Mouse (Mus musculus) urinary bladder, adult 18-20 months (tissue): ENCODE results near the gene Kdf1.
"Not testable (repeated sequence)": the region's sequence is repeated elsewhere in the genome, so short reads cannot be mapped to it uniquely, and the experiment has no call there.

Experiments used
- DNase-seq, 2 experiments: peaks; one replicate each; pipeline ENCODE4 v3.0.0; 2022; ENCODE audit warnings: low spot score in 2 of 2, mixed read lengths in 2 of 2

Gene Kdf1

DNA sequence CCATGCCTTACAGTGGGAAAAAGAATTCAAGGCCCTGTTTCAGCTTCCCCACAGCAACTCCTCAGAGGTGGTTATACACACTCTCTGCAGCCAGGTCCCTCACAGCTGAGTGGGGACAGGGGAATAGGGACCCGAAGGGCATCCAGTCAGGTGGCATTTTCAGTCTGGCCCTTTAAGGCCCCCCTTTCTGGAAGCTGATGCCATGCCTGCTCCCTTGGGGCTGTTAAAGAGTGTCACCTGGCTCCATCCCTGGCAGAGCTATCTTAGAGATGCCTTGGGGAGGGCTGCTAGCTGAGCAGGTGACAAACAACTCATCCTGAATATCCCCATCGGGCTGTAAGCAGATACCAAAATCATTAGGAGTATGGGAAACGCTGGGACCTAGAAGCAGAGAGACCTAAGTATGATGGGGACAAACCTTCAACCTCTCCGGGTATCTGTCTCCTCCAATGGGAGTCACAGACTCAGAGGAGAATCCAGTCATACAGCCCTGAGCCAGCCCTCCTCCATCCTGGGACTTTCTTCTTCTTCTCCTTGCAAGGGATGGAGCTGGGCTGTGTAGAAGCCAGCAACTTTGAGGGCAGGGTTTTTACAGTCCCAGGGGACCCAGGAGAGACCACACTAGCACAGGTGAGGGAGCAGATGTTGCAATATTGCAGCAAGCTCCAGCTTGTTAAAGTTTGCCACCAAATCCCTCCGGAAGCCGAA, 21.9 kb upstream of the Kdf1 start:
- no peak for DNase-seq

DNA sequence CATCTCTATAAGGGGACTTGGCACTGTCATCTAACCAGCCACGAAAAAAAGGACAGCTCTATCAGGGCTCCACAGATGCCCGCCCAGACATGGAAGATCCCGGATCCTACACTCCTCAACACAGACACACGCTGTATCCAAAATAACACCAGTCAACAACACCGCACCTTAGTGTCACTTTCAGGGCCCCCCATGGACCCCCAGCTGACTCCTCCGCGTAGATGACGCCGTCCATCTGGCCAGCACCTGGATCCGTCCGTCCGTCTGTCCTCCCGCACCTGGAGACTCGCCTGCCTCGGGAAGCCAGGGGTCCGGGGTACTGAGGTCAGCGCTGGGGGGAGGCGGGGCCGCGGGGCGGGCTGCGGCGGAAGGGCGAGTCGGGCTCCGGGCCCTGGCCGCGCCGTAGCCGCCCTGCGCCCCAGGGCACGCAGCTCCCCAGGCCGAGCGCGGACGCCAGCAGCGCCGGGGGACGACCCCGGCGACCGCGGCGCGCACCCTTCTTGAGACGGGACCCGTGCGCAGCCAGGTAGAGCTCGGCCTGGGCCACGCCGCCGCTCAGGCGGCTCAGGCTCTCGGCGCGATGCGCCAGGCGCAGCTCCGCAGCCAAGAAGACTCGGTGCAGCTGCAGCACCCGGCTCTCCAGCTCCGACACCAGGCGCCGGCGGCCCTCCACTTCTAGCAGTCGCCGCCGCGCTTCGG, 21.2 kb upstream of the Kdf1 start:
- DNase-seq = no peak

DNA sequence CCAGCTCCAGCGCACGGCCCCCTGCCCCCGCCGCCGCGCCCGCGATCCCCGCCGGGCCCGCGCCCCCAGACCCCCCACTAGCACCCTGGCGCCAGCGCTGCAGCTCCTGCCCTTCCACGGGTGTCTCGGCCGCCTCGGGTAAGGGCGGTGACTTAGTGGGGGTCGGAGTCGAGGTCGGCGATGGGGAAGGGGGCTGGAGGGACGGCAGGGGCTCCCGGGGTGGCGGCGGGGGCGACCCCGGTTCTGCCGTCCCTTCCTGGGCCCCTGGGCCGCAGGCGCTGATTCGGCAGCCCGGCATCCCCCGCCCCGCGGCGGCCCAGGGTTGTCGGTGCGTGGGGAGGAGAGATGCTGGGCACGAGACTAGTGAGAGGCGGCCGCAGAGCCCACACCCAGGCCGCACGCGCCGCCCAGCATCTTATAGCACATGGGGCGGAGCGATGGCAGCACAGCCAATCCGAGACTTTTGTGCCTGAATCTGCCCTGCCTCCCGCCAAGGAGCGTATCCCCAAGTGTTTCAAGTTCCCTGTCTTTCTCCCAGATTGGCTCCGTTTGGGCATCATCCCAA, 20.5 kb upstream of the Kdf1 start, which contains the start of gene Trnp1:
Gene Trnp1 (minus strand): TSS at position 391 of the 565 bp plus-strand sequence.
- DNase-seq = peak; percentile 68 to 77

DNA sequence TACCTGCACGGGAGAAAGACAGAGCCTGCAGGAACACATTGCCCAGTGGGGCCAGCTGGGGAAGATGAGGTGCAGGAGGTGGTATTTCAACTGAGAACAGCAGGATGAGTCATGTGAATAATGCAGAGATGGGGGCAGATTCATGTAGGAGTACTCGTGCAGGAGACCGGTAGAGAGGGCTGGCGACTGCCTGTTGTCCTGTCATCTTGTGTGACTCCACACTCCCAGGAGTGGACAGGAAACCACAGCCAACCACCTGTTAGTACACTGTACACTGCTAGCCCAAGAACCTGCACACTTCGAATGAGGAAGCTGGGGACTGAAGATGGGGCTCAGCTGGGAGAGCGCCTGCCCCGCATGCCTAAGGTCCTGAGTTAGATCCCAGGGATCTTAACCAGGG, 17.2 kb upstream of the Kdf1 start:
- no peak for DNase-seq

DNA sequence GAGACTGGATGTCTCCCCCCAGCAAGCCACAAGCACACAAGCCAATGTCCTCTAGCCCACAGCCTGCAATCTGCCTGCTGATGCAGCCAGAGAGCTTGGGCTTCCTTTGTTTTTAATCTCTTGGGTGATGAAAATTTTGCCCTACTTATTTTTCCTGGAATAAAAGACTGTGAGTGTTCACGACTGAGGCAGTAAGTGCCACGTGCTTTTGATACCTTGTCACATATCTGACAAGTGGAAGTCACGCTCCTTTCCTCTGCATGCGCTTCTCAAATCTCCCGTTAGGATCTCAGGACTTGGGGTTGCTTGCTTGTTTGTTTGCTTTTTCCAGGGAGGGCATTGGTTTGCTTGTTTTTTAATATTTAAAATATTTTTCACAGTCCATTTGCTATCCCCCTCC, 14.5 kb upstream of the Kdf1 start:
- no peak for DNase-seq

DNA sequence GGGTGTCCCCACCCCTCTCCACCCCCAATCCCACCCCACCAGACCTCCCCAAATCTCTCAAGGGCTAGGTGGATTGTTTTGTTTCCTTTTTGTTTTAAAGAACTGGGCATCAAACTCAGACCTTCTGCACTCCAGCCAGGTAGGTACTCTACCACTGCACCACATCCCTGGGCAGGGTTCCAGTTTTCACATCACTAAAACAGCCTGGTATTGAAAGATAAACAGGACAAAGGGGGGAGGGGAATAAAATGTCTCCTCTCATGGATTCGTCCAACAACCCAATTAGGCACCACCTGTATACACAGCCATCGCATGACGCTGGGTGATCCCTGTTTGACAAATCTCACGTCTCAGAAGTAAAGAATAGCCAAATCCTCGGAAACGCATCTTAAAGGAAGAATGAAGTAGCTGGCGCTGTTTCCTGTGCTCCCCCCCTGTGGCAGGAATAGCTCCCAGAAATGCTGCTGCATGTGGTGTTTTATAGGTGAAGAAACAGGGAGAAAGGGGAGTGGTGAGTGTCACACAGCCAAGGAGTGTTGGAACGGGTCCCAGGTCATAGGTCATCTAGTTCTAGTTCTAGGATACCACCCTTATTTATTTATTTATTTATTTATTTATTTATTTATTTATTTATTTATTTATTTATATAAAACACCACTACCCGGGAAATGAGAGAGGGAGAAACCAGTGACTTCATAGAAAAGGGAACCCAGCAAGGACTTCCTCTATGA, 13.8 kb upstream of the Kdf1 start:
- DNase-seq = no peak

DNA sequence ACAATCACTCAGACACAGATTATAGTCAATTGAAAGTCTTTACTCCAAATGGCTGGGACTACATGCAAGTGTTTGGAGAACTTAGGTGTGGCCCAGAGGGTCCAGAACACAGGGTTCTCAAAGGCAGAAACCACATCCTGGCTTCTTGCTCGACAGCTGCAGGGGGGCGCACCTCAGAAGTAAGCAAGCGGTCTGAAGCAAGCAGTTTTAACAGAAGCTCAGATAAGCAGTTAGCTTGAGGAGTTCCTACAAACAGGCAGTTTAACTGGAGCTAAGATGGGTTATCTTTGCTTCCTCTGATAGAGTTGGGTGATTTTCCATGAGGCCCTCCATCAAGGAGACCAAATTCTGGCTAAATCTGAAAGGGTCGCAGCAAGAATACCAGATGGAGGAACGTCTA, 12.2 kb upstream of the Kdf1 start:
- no peak for DNase-seq

DNA sequence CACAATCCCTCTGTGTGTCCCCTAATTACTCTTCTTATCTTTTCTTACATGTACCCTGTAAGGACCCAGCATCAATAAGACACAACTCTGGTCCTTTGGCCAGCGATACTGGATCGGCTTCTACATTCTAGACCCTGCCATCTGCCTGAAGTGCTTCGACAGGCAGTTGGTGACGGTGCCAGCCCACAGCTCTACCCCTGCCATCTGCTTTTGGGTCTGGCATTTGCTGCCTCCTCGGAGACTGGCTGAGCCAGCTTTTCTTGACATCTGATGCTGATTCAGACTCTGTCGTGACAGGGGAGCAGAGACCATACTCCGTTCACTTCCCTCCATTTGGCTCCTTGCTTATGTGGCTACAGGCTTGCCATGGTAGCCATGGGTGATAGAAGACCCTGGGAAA, 9.8 kb upstream of the Kdf1 start:
- no peak for DNase-seq

DNA sequence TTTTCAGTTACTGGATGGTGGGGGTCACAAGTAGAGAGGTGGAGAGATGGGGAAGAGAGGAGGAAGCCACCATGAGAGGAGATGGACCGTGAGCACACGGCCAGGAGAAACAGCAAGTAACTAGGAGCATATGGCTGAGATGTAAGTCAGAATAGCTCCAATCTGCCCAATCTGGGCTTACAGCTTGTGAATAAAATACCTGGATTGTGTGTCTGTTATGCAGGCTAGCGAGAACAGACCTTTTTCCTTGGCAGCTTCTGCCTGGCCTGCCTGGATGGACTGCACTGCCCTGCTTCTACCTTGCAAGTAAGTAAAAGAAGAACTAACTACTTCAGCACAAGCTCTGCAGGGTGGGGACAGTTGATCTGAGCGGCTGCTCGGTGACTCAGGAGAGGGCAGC, 7.7 kb upstream of the Kdf1 start:
- DNase-seq = no peak

DNA sequence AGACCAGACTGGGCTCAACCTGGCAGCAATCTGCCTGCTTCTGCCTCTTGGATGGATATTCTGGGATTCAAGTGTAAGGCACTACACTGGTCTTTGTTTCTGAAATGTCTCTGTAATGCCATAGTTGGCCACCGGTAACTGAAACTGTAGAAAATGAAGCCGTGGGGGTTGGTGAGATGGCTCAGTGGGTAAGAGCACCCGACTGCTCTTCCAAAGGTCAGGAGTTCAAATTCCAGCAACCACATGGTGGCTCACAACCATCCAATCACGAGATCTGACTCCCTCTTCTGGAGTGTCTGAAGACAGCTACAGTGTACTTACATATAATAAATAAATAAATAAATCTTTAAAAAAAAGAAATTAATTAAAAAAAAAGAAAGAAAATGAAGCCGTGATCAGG, 6.3 kb upstream of the Kdf1 start:
- not testable (repeated sequence) for DNase-seq

DNA sequence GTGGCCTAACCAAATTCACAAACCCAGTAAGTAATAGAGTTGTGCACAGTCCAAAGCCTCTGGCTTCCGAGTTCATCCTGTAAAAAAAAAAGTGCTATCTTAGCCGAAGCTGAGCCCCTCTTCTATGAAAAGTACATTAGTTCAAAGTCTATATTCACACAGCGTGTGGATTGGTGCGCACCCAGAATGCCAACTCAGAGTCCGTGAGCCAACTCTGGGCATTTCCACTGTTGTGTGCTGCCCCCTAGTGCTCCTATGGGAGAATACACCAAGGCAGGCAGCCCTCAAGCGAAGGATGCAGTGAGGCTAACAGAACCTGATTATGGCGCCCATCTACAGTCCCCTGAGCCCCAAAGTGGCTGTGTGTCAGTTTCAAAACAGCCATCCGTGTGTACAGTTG, 5.8 kb upstream of the Kdf1 start:
- peak; percentile 46 to 59 for DNase-seq

DNA sequence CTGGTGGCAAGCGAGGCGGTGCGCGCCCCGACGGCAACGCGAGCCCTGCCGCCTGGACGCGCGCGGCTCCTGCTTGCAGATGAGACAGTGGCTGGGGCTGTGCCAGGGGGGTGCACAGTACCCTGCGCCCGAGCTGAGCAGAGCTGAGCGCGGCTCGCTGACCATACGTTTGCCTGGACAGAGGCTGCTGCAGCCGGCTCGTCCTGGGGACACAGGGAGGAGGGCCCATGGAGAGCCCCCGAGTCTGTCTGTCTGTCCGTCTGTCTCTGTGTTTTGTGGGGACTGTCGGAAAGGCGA, 554 bp downstream of the Kdf1 start:
- DNase-seq = no peak

DNA sequence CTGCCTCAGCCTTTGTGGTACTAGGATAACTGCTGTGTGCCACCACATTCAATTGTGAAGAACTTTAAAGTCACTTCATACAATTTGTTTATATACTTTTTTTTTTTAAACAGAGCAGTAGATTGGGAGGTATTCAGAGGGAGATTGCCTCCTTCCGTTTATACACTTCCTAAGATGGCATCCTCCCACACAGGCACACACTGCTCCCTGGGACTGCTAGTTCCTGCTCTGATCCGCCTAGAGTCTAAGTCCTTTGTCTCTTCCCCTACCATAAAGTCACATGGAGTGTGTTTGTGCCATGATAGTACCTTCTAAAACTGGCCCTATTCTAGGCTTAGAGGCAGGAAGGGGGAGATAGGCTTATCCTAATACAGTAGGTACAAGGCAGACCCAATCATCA, 2.7 kb downstream of the Kdf1 start:
- DNase-seq = no peak

DNA sequence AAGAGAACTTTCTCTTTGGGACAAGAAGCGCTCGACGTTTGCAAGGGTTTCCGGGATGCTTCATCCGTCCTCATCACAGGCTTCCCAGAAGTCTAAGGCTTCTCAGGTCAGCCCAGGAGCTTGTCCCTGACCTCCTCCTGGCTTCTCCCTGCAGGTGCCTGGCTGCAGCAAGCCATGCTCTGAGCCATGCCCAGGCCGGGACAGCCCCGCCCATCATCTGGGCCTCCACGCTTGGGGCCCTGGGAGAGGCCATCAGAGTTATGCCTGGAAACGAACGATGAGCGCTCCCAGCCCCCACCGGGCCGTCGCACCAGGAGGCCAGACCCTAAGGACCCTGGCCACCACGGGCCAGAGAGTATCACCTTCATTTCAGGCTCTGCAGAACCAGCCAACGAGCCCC, 9.0 kb downstream of the Kdf1 start:
- no peak for DNase-seq

DNA sequence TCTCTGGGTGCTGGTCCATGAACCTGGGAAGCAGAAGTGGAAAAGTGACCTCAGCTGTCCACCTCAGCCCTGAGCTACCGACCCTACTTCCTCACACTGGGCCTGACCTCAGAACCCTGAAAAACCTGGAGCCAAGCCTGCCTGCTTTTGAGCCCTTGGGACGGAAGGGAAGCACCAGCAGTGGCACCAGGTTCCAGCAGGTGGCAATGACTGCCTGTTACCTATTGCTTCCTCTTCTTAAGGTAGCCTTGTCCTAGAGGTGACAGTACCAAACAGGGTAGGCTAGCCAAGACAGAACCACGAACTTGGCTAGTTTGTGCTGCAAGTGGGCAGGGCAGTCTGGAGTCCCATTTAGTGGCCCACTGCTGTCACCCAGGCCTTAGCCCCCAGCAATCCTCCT, 14.0 kb downstream of the Kdf1 start:
- DNase-seq = no peak

DNA sequence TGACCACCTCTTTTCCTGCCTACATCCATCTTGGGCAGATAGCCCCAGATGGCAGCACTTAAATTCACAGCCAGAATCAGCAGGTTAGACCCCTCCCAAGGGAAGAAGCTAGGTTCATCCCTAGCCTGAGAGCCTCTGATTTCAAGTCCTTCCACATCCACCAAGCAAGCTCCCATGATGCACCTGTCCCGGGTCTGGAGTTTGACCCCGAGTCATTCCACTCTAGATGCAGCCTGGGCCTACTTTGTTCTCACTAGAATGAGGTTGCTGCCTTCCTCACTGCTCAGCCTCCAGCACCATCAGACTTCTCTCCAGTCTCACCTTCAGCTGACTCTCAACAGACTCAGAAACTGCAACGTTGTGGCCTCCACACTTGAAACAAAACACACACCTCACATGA, 17.3 kb downstream of the Kdf1 start:
- no peak for DNase-seq

DNA sequence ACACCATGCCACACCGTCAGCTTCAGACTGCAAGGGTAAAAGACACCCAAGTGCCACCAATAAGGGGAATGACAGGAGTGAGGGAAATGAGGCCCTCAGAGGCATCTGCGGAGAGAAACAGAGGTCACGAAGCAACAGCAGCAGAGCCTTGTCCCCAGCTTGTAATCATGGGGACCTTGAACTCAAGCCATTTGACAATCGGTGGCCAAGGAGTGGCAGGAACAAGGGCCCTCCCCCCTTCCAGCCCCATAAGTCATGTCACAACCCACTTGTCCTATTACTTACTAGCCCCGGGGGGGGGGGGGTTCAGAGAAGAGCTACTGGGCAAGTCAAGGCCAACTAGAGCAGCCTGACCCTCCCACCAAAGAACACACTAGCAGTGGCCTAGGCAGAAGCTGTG, 17.9 kb downstream of the Kdf1 start:
- no peak for DNase-seq

DNA sequence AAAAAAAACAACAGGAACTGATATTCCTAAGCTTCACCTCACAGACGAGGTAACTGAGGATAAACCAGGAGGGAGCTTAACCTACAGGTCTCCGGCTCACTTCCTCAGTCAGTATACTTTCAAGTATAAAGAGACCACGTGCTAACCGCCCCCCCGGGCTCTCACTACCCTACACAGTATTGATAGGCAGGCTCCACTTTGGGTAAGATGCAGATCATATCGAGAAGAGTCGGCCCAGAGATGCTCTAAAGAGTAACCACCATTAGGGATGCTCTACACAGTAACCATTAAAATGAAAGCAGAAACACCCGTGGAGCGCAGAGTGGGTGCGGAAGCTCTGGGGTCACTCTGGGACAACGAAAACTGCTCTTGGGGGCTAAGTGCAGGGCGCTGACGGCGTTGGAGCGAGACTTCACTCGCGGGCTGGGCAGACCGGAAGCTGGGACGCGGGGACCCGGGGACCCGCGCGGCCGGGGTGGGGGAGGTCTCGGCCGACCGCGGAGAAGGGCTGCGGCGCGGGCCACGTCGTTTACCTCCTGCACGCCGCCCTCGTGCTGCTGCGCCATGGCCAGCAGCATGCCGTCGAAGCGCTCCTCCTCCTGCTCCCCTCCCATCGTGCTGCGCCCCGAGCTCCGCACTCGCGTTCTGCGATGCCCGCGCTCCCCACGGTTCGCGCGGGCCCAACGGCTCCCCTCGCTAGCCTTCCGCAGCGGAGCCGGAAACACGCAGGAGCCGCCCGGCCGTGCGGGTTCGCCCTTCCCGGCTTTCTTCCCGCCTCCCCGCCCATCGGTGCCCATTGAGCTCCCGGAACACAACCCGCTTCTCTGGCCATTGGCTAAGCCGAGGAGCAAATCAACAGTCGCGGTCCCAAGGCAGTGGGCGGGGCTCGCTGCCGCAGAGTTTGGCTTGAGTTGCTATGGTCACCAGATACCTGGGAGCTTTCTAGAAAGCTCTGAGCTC, 26.8 kb downstream of the Kdf1 start, which contains the start of gene Nudc:
Gene Nudc (minus strand): TSS at position 725 of the 960 bp plus-strand sequence.
- DNase-seq = peak; percentile 81 to 96

DNA sequence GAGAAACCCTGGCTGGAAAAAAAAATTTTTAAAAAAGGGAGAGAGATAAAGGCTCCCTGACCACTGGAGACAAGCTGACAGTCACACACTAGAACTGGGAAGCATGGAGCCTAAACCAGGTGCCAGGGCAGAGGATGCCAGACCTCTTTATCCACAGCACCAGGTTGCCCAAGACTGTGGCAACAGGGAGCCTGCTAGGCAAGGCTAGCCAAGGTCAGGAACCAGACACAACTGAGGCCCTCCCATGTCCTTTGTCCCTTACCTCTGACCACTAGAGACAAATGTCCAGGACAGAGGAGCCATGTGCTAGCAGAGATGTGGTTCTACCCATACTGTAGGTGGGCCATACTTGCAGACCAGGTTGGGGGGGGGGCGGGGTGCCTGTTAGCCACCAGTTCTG, 33.3 kb downstream of the Kdf1 start:
- DNase-seq = no peak

DNA sequence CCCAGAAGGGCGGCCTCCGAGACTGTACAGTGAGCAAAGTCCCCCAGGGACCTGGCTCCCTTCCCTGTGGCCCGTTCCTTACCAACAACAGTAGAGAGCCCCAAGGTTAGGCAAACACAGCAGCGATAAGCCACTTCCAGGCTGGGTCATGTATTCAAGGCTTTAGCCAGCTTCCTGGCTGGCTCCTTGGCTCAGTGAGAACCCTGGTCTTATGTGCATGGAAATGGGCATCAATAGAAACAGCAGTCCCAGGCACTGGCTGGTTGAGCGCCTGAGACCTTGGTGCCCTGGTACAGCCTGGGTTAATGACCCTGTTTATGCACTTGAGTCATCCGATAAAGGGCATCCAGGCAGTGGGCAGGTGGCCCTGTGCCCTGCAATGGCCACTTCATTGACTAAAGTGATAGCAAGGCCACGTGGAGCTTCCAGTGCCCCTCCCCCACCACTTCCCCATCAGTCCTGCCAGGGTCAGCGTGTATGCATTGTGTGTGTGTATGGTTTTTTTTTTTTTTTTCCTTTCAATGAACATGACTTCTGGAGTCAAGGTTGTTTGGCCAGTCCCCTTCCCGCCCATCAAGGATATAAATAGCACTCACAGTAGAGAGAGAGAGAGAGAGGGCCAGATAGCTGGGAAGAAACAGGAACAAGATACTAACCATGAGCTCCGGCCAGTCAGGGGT, 34.1 kb downstream of the Kdf1 start, which contains the start of gene Nr0b2:
Gene Nr0b2 (plus strand): TSS at position 609 of the 680 bp plus-strand sequence.
- no peak for DNase-seq
